Mouse (Mus musculus) A20 (cell line): Measurements from ENCODE around the gene Tmem95.
"Not testable (repeated sequence)": the region's sequence is repeated elsewhere in the genome, so short reads cannot be mapped to it uniquely, and the experiment has no call there.

Experiments
- DNase-seq: peaks from one replicate; pipeline ENCODE4 v3.0.0-alpha.2; 2011; ENCODE audit warnings: low read depth, low spot score

Tmem95 gene

DNA sequence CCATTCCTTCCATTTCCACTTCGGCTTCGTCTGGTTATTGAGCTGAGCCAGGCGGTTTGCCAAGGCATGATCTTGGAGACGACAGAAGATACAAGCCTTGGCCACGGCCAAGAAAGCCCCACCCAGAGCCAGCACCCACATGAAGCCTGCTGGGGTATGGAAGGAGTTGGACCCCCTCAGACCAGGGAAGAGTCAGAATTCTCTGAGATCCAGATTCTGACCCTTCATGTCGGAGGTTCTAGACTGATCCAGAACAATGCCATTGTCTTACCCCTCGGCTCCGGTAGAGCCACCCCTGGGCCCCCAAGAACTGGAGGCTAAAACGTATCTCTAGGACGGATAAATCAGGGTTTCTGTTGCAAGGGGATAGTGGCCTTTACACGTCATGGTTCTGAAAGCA lies at the start of gene Tmem95:
Gene Tmem95, minus strand, starts transcription at position 141 of the 400 bp plus-strand sequence.
- no peak for DNase-seq

GRCm38 (mm10) chr11:69927501-69927900 lies 49.7 kb upstream of the Tmem95 start:
- no peak for DNase-seq

DNA sequence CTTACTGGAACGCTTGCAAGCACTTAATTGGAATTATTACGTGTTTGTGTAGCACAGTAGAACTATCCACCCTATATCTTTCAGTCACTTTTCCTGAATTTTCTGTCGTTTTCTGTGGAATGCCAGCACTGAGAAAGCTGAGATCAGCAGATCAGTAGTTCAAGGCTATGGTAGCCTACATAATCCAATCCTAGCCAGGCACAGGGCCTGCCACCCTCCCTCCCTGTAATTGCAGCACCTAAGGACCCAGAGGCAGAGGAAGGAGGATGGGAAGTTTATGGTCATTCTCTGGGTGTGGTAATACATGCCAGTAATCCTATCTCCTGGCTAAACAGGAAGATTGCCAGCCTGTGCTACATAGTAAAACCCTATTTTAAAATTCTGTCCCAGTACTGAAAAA lies 45.0 kb upstream of the Tmem95 start:
- DNase-seq: no peak

DNA sequence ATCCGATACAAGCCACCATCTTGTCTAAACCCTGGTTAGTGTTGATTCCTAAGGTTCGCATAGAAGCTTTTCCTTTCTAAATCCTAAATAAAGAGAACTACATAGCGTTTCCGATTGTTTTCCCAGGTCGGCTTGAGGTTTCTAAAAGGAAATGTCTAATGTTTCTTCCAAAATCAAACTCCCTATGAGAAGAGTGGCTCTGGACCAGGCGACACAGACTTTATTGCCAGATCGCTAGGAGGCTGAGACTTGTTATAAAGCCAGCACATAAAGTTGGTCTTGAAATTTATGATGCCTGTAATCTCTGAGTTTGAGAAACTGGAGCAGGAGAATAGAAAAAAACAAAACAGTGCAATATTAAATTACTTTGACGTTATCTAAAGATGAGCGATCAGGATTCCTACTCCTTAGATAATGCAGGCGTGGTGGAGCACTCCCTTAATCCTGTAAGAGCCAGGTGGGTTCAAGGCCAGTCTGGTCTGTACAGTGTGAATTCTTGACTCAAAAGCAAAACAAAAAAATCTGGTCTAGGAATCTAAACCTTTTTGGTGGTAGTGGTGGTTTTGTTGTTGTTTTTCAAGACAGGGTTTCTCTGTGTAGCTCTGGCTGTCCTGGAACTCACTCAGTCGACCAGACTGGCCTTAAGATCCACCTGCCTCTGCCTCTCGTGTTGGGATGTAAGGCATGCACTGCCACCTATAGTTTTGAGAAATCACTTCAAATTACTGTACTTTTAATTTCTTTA lies 44.4 kb upstream of the Tmem95 start:
- DNase-seq: peak; percentile 76

DNA sequence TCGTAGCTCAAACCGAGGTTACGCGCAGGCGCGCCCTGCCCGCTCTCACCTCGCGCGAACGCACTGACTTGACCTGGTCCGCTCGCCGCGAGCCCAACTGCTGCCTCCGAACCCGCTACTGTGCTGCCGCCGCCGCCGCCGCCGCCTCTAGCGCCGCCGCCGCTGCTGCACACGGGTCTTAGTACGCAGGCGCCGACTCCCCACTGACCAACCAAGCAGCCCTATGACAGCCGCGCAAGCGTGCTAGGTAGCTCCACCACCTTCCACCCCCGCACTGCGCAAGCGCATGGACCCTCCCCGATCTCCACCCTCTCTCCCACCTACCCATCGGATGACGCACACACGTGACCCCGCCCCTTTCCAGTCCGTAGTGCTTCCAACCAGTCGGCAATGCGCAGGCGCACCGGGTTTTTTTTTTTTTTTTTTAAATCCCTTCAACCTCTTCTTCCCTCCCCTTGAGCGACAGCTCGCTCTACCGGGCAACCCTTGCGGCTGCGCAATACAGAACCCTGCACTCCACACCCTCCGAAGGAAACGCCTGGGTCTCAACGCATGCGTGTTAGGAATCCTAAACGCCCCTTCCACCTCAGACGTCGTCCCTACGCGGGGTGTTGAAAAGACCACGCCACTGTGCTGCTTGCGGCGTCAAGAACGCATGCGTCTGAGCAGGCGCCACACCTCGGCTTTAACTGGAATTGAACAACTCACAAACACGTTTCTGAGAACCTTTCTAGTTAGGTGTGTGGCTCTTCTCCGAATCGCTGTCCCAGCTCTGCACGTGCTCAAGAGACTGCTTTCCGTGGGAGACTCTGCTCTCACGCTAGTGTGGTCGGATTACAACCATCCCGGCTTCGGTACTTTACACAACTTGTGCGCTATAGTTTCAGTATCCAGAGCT lies 43.5 kb upstream of the Tmem95 start, which contains the start of gene Eif5a:
Gene Eif5a, minus strand, starts transcription at position 845 of the 898 bp plus-strand sequence.
- DNase-seq: peak; percentile 100

DNA sequence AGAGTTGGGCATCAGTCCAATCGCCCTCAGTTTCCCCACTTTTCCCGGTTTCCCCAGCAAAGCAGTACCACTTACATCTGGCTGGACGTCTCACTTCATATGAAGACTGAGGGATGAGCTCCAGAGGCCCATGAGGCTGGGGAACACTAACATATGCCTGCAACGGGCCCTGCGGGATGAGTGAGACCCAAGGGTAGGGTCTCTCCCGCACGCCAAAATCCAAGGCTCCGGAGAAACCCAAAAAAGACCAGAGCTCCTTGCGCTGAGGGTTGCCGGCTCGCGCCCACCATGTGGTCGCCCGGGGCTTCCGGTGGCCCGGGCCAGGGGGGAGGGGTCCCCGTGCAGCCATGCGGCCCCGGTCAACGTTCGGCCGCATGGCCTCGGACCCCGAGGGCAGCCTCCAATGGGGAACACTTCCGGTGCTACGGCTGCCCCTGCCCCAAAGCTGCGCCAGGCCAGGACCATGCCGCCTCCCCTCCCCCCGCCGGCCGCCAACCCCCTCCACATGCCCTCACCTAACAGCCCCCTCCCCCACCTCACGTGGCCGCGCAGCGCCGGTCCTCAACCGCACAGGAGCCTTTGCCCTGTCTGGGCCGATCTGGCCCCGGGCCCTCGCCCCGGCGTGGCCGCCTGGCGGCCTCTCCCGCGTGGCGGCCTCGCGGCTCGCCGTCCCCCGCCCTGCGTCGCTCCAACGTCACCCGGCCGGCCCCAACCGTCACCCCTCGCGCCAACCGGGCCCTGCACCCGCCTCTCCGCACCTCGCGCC lies 42.6 kb upstream of the Tmem95 start:
- DNase-seq: peak; percentile 67

- DNase-seq: peak; percentile 94
These were observed 41.9 kb upstream of the Tmem95 start for GRCm38 (mm10) chr11:69919661-69920265.

DNA sequence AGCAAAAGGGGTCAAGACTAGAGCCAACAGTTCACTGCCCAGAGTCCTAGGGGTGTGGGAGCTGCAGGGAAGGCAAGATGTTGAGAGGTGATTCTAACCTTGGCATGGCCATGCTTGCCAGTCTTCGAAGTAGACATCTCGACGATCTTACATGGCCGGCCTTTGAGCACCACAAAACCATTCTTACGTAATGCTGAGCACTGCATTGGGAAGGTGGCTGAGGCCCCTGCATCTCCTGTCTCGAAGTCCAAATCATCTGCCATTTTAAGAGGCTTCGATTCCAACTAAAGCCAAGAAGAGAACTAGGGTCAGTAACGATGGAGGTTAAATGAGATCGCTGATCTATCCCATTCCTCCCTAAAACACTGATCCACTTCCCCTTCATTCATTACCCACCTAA lies 41.2 kb upstream of the Tmem95 start:
- no peak for DNase-seq

- DNase-seq: no peak
These were observed 40.3 kb upstream of the Tmem95 start for GRCm38 (mm10) chr11:69918118-69918517.

DNA sequence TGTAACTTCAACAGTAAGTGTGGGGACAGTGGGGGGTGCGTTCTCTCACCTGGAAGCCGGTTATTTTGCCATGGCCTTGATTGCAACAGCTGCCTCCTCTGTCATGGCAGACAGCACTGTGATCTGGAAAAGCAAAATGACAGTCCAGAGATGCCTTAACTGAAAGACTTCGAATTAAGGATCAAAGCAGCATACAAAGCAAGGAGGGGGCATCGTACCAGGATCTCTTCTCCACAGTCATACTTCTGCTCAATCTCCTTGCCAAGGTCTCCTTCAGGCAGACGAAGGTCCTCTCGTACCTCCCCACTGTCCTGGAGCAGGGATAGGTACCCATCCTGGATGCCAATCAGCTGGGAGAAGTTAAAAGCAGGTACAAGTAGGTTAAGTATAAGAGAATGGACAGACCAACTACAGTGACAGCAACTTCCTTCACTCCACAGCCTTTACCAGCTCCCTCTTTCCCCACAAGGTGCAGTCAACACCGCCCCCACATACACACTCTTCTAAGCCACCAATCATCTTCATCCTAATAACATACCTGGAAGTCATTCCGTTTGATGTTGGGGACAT lies 39.6 kb upstream of the Tmem95 start:
- DNase-seq: no peak

- DNase-seq: not testable (repeated sequence)
These were observed 39.0 kb upstream of the Tmem95 start for GRCm38 (mm10) chr11:69916652-69917378.

GRCm38 (mm10) chr11:69915667-69916627 lies 38.1 kb upstream of the Tmem95 start:
- DNase-seq: peak; percentile 50

DNA sequence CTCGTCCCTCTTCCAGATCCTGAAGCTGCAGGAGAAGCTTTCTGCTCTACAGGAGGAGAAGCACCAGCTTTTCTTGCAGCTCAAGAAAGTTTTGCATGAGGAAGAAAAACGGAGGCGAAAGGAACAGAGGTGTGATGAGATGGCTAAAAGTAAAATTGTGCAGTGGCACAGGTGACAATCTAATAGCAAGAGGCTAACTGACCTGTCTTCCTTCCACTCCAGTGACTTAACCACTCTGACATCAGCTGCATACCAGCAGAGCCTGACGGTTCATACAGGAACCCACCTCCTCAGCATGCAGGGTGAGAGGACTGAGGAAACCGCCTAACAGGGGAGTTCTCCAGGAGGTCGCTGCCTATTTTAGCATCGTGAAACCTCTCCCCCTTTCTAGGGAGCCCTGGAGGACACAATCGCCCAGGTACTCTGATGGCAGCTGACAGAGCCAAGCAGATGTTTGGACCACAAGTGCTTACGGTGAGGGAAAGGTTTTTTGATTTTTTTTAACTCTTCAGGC lies 37.2 kb upstream of the Tmem95 start:
- peak; percentile 50 for DNase-seq

- DNase-seq: no peak
These were observed 36.5 kb upstream of the Tmem95 start for GRCm38 (mm10) chr11:69914372-69914764.

DNA sequence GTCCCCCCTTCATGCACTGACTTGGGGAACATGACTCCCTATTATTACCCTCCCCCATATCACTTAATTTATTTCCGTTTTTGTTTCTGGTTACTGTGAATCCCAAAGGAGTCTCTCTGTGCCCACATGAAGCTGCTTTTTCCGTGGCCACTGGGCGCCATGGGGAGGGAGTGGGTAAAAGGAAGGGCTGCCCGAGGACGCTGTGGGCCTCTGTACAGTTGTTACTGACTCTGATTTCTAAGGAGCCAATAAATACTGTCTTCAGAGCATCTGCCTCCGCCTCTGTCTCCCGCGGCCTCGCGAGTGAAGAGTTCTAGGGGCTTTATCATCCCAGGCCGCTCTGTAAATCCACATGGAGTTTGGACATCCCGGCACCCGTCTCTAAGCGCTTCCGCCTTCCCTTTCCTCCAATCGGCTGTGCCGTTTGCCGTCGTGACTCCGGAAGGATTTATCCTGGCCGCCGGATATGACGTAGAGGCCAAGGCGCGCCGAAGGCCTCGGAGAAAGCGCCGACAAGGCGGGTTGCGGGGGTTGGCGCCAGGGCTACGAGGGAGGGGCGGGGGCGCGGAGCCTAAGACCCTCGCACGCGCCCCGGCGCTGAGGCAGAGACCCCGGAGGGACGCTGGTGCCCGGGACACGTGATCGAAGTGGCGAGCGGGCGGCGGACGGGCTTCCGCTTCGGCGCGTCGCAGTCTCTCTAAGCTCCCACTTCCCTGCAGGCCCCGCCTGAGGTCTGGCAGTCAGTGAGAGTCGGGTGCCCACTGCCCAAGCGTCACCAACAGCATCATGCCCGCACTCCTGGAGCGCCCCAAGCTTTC lies 35.9 kb upstream of the Tmem95 start, which contains the start of gene Gps2:
Gene Gps2, plus strand, starts transcription at position 335 of the 818 bp plus-strand sequence.
- peak; percentile 95 for DNase-seq

DNA sequence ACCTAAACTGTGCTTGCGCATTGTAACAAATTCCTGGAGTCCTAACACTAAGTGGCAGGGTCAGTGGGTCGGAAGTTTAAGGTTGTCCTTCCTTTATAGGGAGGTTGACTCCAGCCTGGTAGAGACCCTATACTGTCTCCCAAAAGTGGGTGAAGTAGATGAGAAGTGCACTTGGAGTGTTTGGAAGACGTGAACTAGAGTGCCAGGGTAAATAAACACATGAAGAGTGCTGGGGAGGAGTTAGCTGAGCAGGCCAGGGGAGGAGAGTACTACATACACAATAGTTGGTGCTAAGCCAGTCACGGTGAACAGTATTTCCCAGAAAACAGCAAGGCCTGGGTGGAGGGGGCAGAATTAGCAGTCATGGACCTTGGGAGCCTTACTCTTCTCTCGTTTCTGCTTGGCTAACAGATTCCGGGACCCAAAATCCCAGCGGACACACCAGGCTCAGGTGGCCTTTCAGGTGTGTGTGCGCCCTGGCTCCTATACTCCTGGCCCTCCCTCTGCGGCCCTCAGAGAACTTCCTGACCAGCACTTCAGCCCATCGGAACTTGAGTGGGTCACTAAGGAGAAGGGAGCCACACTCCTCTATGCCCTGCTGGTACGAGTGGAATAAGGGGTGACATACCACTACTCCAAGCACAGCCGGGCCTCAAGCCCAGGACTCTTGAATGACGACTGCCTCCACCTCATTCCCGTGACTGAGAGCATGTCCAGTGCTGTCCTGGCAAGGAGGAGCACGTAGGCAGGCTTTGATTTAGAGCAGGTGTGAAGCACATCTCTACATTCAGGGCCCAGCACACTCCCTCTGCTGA lies 35.1 kb upstream of the Tmem95 start:
- no peak for DNase-seq

DNA sequence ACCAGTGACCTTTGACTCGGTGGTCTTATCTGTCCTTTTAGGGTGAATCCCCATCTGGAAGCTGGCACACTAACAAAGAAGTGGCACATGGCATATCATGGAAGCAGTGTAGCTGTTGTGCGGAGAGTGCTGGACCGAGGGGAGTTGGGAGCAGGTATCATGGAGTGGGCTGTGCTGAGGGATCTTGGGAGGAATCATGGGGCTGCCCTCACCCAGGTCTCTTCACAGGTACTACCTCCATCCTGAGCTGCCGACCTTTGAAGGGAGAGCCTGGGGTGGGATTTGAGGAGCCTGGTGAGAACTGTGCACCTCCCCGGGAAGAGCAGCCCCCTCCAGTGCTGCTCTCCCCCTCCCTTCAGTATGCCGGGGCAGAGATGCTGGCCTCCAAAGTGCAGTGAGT lies 33.9 kb upstream of the Tmem95 start:
- no peak for DNase-seq
